Mouse (Mus musculus) lung, embryonic 14.5 days (tissue): Measurements from ENCODE around the gene Grap. TPM values are rescaled to one million over a fixed set of nuclear protein-coding genes. Genes with fewer than 3 reads are reported as not detected.

Experiments
- ATAC-seq: fragments of 200-750 bp; cut with Nextera tagmentation; 2 replicates; pipeline ENCODE4 v1.8.0; 2017; ENCODE audit warnings: mild to moderate bottlenecking, moderate TSS enrichment, moderate library complexity; ENCODE audit not compliant: insufficient read depth
- DNase-seq: peaks from one replicate; pipeline ENCODE4 v3.0.0-alpha.2; 2015
- H3K27ac ChIP-seq: fragments of 300-500 bp; sonication (generic); 2 replicates; pipeline ENCODE4 v1.5.1; 2014; ENCODE audit warnings: low read depth, mild to moderate bottlenecking, moderate library complexity
- H3K27me3 ChIP-seq: fragments of 300-500 bp; sonication (generic); 2 replicates; pipeline ENCODE4 v1.6.1; 2014; ENCODE audit warnings: low read length, control low read depth; ENCODE audit not compliant: insufficient read depth
- H3K36me3 ChIP-seq: fragments of 300-500 bp; sonication (generic); 2 replicates; pipeline ENCODE4 v1.6.1; 2014; ENCODE audit warnings: control low read depth; ENCODE audit not compliant: insufficient read depth
- H3K4me1 ChIP-seq: fragments of 300-500 bp; sonication (generic); 2 replicates; pipeline ENCODE4 v1.6.1; 2014; ENCODE audit warnings: antibody characterized with exemption, control low read depth; ENCODE audit not compliant: insufficient read depth
- H3K4me2 ChIP-seq: fragments of 300-500 bp; sonication (generic); 2 replicates; pipeline ENCODE4 v1.6.1; 2014; ENCODE audit warnings: mild to moderate bottlenecking
- H3K4me3 ChIP-seq: fragments of 300-500 bp; sonication (generic); 2 replicates; pipeline ENCODE4 v1.5.1; 2014; ENCODE audit warnings: low read depth, low read length
- H3K9ac ChIP-seq: fragments of 300-500 bp; sonication (generic); 2 replicates; pipeline ENCODE4 v1.6.1; 2014
- H3K9me3 ChIP-seq: fragments of 300-500 bp; sonication (generic); 2 replicates; pipeline ENCODE4 v1.6.1; 2016; ENCODE audit warnings: low read depth, low read length, control low read depth
- CTCF ChIP-seq: IDR thresholded peaks from 2 replicates; pipeline ENCODE4 v1.5.1; 2016; ENCODE audit warnings: antibody characterized with exemption, low read depth
- WGBS: fragments of 180-500 bp; shearing (Covaris S2); extraction: QIAGEN DNeasy Blood & Tissue Kit; methylation state at CpG from one replicate; pipeline ENCODE4 v1.1.7; 2014; 5-methylcytosine and 5-hydroxymethylcytosine counted together
- polyA plus RNA-seq: library from polyadenylated mRNA; unstranded; fragments of >200 nt; fragmentation: Nextera tagmentation; extraction: Ambion mirVana; gene quantifications from 2 replicates; pipeline ENCODE4 v1.2.1, GENCODE M21; 2014

Grap gene
- polyA plus RNA-seq, 1 experiment from 2014 or later: 29.5 TPM

DNA sequence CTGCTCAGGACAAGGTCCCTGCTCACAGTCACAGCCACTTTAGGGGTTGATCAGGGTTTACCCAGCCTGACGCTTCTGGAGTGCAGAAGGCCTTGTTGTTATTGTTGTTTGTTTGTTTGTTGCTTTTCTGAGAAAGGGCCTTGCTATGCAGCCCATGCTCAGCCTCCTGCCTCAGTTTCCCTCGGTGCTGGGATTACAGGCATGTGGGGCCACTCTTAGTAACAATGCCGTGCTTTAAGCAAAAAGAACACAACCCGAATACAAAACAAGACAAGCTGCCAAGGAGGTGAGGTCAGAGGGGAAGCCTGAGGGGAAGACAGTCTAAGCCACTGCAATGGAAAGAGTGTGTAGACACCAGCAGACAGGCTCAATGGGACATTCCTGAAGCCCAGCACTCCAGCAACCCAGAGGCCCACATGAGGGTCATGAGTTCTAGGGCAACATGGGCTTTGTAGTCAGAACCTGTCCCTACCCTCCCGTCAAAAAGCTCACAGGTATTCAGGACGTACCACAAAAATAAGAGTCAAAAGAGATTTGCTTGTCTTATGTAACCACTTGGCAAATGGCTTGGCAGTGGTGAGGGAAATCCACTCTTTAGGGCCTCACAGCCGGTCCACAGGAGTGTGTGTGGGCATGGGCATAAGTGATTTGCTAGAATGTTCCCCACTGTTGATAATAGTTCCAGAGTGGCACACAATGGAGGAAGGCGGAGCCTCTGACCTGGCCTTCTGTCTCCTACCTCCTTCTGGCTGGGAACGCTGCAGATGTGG lies 36.4 kb upstream of the Grap start:
- Histone ChIP-seq H3K36me3 (no peaks in the 10 kb centered on the region), H3K9ac (no peak overlapping the region), H3K4me3 (no peak overlapping the region), H3K4me1 (peaks cover 6% of the 10 kb centered on the region; the same call in 1 of the 2 replicates), H3K27me3 (no peaks in the 10 kb centered on the region), H3K9me3 (no peaks in the 10 kb centered on the region), H3K4me2 (peak overlapping the region; percentile 31; the same call in 1 of the 2 replicates), H3K27ac (no peak overlapping the region)
- 63% methylated on average over 9 of the region's 9 CpGs for WGBS
- no peak for TF ChIP-seq CTCF
- DNase-seq (peak; percentile 10), ATAC-seq (no peak)

DNA sequence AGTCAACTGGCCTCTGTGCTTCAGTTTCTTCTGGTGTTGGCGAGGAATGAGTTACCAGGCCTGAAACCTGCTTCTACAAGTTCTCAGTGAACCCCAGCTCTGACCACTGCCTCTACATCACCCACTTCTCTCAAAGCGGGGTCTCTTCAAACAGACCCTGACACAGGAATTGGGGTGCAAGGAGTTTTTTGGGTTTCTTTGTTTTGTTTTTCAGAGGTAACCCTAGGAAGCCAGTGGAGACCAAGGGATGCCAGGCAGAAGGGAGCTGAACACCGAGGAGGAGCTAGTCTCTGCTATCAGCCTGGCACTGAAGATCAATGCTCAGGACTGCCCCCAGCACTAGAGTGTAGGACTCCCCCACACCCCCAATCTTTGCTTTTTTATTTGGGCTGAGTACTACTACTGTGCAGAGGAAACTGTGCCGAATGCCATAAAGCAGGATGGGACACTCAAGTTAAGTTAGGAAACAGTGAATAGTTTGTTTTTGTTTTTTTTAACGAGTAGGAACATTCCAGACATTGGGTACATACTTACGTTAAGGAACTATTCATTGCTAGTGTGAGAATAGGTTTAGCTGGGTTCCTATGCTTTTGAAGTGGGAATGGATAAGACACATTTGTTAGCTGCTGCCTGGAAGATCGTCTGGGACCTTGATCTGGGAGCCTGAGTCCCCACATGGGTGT lies 35.6 kb upstream of the Grap start:
- Histone ChIP-seq H3K27me3 (no peaks in the 10 kb centered on the region), H3K4me3 (no peak overlapping the region), H3K4me2 (no peak overlapping the region), H3K9me3 (no peaks in the 10 kb centered on the region), H3K36me3 (no peaks in the 10 kb centered on the region), H3K9ac (no peak overlapping the region), H3K4me1 (peaks cover 6% of the 10 kb centered on the region; the same call in 1 of the 2 replicates), H3K27ac (no peak overlapping the region)
- 70% methylated on average over 7 of the region's 7 CpGs for WGBS
- no peak for DNase-seq
- ATAC-seq: no peak
- TF ChIP-seq CTCF: no peak

DNA sequence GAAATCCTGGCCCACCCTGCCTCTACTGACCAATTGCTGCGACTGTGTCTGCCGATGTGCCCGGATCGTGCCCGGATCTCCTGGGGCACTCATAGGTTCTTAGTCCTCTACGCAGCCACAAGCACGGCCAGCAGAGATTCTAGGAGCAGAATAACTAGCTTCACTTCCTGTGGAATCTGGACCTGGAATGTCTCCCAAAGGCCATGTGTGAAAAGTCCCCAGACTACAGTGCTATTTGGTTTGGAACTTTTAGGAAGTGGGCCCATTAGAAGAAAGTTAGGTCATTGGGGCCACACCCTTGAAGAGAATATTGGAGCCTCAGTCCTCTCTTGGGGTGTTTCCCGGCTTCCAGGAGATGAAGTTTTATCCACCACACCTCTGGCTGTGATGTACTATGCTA lies 34.9 kb upstream of the Grap start:
- Histone ChIP-seq H3K4me3 (no peak overlapping the region), H3K36me3 (no peaks in the 10 kb centered on the region), H3K27me3 (no peaks in the 10 kb centered on the region), H3K4me2 (no peak overlapping the region), H3K9ac (no peak overlapping the region), H3K27ac (no peak overlapping the region), H3K4me1 (peaks cover 6% of the 10 kb centered on the region; the same call in 1 of the 2 replicates), H3K9me3 (no peaks in the 10 kb centered on the region)
- no peak for TF ChIP-seq CTCF
- WGBS: 88% methylated on average over 8 of the region's 8 CpGs
- ATAC-seq (no peak), DNase-seq (no peak)

DNA sequence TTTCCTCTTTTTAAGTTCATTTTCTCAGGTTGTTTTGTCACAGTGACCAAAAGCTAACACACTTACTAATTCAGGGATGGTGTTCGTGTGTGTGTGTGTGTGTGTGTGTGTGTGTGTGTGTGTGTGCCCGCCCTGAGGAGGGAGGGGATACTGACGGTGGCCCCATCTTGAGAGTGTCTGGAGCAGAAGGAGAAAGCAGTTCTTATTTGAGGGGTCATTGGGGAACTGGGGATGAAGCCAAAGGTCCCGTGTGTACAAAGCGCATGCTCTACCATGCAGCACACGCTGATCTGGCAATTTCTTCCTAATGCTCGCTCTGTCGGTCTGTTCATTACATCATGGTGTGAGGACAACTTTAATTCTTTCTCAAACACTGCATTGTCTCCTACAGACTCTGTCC lies 34.5 kb upstream of the Grap start:
- DNase-seq: no peak
- no peak overlapping the region for H3K4me3 ChIP-seq
- H3K9ac ChIP-seq: no peak overlapping the region
- no peaks in the 10 kb centered on the region for H3K36me3 ChIP-seq
- no peaks in the 10 kb centered on the region for H3K27me3 ChIP-seq
- H3K4me2 ChIP-seq: no peak overlapping the region
- no peaks in the 10 kb centered on the region for H3K9me3 ChIP-seq
- TF ChIP-seq CTCF: no peak
- no peak overlapping the region for H3K27ac ChIP-seq
- H3K4me1 ChIP-seq: peaks cover 6% of the 10 kb centered on the region; the same call in 1 of the 2 replicates
- 81% methylated on average over 8 of the region's 8 CpGs for WGBS
- no peak for ATAC-seq

DNA sequence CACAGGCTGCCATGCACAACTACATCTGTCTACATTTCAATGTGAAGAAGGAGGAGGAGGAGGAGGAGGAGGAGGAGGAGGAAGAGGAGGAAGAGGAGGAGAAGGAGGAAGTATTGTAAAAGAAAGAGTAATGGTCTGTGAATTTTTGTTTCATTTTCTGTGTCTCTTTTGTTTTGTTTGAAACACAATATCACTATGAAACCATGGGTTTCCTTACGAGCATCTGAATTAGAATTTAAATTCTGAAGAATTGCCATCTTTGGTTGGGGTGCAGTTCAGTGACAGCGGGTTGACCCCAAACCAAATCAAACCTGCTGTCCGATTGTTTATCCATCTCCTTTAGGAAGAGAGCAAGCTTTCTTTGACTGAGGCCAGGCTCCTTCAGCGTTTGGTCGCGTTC lies 33.7 kb upstream of the Grap start:
- 0 out of 2 replicates have a peak overlapping the region, but pooled peaks have one; percentile 4 for H3K27ac ChIP-seq
- WGBS: 8% methylated on average over 6 of the region's 6 CpGs
- no peak for ATAC-seq

DNA sequence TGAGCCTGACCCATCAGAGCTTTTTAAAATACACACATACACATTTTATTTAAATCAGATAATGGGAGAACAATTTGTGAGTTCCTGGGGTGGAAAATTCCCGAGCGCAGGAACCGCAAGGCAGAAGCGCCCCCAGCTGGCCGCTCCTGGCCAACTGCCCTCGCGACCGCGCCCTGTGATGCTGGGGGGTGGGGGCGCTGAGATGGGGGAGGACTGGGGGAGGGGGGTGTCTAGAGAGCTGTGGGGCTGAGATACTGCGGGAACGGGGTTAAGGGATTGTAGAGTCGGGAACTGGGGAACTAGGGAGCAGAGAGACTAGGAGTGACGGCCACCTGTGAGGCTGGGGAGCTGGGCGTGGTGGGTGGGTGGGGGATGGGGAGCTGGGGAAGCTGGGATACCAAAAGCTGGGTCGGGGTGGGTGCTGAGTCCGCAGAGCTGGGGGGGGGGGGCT lies 33.2 kb upstream of the Grap start:
- H3K4me1 ChIP-seq: peaks cover 6% of the 10 kb centered on the region; the same call in 1 of the 2 replicates
- ATAC-seq (peak; percentile 59), DNase-seq (peak; percentile 88)
- peak; percentile 65 for TF ChIP-seq CTCF
- 2% methylated on average over 17 of the region's 17 CpGs for WGBS
- H3K36me3 ChIP-seq: no peaks in the 10 kb centered on the region
- peak overlapping the region; percentile 38; the same call in 1 of the 2 replicates for H3K27ac ChIP-seq
- H3K4me3 ChIP-seq: peak overlapping the region; percentile 38
- H3K27me3 ChIP-seq: no peaks in the 10 kb centered on the region
- peak overlapping the region; percentile 22 for H3K9ac ChIP-seq
- H3K4me2 ChIP-seq: peak overlapping the region; percentile 75
- H3K9me3 ChIP-seq: no peaks in the 10 kb centered on the region

More for the DNA sequence above, 33.7 kb upstream of the Grap start:
- Histone ChIP-seq H3K9me3 (no peaks in the 10 kb centered on the region), H3K27me3 (no peaks in the 10 kb centered on the region), H3K36me3 (no peaks in the 10 kb centered on the region), H3K4me3 (peak overlapping the region; percentile 38), H3K4me2 (peak overlapping the region; percentile 75), H3K9ac (peak overlapping the region; percentile 22), H3K4me1 (peaks cover 6% of the 10 kb centered on the region; the same call in 1 of the 2 replicates)
- no peak for DNase-seq
- TF ChIP-seq CTCF: no peak

DNA sequence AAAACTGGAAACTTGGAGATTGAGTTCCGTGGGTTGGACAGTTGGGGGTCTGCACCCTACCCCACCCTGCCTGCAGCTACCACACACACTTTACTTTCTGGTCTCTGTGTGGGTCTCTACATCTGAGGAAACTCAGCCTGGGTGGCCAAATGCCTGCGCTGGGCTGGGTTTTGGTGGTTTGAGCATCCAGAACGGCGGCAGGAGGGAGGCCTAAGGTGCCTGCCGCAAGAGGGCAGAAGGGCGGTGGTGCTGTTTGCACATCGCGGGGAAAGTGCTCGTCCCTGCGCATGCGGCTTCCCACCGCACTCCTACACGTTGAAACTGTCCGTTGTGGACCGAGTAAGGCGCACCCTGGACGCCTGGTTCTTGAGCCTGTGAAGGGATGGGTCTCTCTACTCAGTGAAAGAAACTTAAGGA lies 32.8 kb upstream of the Grap start:
- WGBS: under 1% methylated on average over 17 of the region's 17 CpGs
- H3K27ac ChIP-seq: peak overlapping the region; percentile 38; the same call in 1 of the 2 replicates

More for the DNA sequence above, 32.8 kb upstream of the Grap start:
- peak; percentile 88 for TF ChIP-seq CTCF
- peak overlapping the region; percentile 38 for H3K4me3 ChIP-seq
- H3K27me3 ChIP-seq: no peaks in the 10 kb centered on the region
- DNase-seq: peak; percentile 91
- H3K4me1 ChIP-seq: peaks cover 6% of the 10 kb centered on the region; the same call in 1 of the 2 replicates
- ATAC-seq: peak; percentile 66
- no peaks in the 10 kb centered on the region for H3K9me3 ChIP-seq
- peak overlapping the region; percentile 22 for H3K9ac ChIP-seq
- H3K4me2 ChIP-seq: peak overlapping the region; percentile 75
- H3K36me3 ChIP-seq: no peaks in the 10 kb centered on the region
